Mouse (Mus musculus): Measurements from ENCODE around the gene 1810043G02Rik. TPM values are rescaled to one million over a fixed set of nuclear protein-coding genes. Genes with fewer than 3 reads are reported as not detected.
"Not testable (repeated sequence)": the region's sequence is repeated elsewhere in the genome, so short reads cannot be mapped to it uniquely, and the experiment has no call there.

Gene 1810043G02Rik
- total RNA-seq, 2 experiments from 2014 or later: 3.7 to 4.6 TPM

- intact Hi-C loops (cut with DNase I; ENCODE audit: low total_unique reads): no loop called here
- DNase-seq: no peak
These were observed 24.0 kb downstream of the 1810043G02Rik start for GRCm38 (mm10) chr10:78002316-78002715.

GRCm38 (mm10) chr10:78004479-78005100, 26.3 kb downstream of the 1810043G02Rik start:
- intact Hi-C loops (cut with DNase I; ENCODE audit: low total_unique reads): no loop called here
- no peak for DNase-seq

- intact Hi-C loops (cut with DNase I; ENCODE audit: low total_unique reads): no loop called here
- DNase-seq: no peak
These were observed 27.6 kb downstream of the 1810043G02Rik start for GRCm38 (mm10) chr10:78005791-78006438.

- DNase-seq: no peak
These were observed 28.9 kb downstream of the 1810043G02Rik start for GRCm38 (mm10) chr10:78007203-78007602.

DNA sequence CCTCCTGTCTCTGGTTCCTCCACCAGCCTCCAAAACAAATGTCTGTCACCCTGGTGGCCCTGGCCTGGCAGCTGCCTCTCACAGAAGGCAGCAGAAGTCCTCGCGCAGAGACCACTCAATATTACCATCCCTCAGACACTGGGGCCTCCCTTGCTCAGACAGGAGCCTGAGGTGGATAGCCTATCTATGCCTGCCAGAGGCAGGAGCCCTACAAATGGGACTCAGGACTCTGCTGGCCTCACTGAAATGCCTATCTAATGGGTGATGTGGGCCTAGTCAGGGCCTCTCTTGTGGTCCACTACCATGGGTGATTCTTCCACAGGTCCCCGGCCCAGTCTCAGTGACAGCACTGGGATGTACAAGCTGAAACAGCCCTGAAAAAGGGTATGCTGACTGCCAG, 29.8 kb downstream of the 1810043G02Rik start:
- intact Hi-C loops (cut with DNase I; ENCODE audit: low total_unique reads): no loop called here
- DNase-seq: no peak

More at GRCm38 (mm10) chr10:78007203-78007602, 28.9 kb downstream of the 1810043G02Rik start:
- intact Hi-C loops (cut with DNase I; ENCODE audit: low total_unique reads): no loop called here

GRCm38 (mm10) chr10:78009184-78009944, 31.0 kb downstream of the 1810043G02Rik start:
- DNase-seq: peak; percentile 96
- intact Hi-C loops (cut with DNase I; ENCODE audit: low total_unique reads): no loop called here

DNA sequence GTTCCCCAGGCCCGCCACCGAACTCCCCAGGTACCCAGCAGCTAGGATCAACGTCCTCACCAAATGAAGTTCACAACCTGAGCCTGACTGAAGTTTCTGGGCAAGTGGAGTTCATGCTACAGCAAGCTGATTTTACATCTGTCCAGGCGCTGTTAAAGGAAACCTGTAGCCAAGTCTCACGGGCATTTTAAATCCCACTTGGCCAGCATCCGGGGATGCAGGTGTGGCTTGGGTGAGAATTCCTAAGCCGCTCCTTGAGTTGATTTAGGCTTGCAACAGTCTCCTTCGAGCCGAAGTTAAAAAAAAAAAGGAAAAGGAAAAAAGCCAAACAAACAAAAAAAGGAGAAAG, 31.6 kb downstream of the 1810043G02Rik start, which contains the start of gene Pfkl:
Gene Pfkl (minus strand): TSS at position 139 of the 349 bp plus-strand sequence.
- no peak for DNase-seq
- intact Hi-C loops (cut with DNase I; ENCODE audit: low total_unique reads): no loop called here

GRCm38 (mm10) chr10:78010335-78010734, 32.0 kb downstream of the 1810043G02Rik start:
- intact Hi-C loops (cut with DNase I; ENCODE audit: low total_unique reads): no loop called here
- no peak for DNase-seq

DNA sequence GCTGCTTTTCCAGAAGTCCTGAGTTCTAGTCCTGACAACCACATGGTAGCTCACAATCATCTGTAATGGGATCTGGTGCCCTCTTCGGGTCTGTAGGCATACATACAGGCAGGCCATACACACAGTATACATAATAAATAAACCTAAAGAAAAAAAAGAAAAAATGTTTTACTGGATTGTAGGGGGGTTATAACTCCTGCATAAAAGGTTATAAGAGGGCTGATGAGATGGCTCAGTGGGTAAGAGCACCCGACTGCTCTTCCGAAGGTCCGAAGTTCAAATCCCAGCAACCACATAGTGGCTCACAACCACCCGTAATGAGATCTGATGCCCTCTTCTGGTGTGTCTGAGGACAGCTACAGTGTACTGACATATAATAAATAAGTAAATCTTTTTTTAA, 32.8 kb downstream of the 1810043G02Rik start:
- intact Hi-C loops (cut with DNase I; ENCODE audit: low total_unique reads); DNase-seq: not testable (repeated sequence)

GRCm38 (mm10) chr10:78012661-78013495, 34.6 kb downstream of the 1810043G02Rik start:
- DNase-seq: no peak
- intact Hi-C loops (cut with DNase I; ENCODE audit: low total_unique reads): no loop called here

GRCm38 (mm10) chr10:78015489-78015888, 37.2 kb downstream of the 1810043G02Rik start:
- intact Hi-C loops (cut with DNase I; ENCODE audit: low total_unique reads): no loop called here

DNA sequence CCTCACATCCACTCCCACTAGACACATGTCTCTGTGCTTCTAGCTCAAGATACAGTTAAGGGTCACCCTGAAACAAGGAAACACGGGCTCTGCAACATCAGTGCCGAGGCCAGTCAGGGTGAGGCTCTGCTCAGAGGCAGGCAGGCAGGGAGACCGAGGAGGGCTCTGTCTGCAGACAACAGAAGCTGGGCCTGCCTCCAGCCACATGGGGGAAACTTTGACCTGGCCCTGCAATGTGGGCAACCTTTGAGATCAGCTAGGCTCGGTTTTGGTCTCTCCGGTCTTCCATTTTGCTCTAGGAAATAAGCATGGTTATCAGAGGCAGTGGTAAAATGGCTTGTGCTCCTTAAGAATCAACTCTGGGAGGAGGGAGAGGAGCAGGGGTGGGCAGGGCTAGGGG, 38.0 kb downstream of the 1810043G02Rik start:
- intact Hi-C loops (cut with DNase I; ENCODE audit: low total_unique reads): no loop called here
- DNase-seq: no peak

More at GRCm38 (mm10) chr10:78015489-78015888, 37.2 kb downstream of the 1810043G02Rik start:
- no peak for DNase-seq

DNA sequence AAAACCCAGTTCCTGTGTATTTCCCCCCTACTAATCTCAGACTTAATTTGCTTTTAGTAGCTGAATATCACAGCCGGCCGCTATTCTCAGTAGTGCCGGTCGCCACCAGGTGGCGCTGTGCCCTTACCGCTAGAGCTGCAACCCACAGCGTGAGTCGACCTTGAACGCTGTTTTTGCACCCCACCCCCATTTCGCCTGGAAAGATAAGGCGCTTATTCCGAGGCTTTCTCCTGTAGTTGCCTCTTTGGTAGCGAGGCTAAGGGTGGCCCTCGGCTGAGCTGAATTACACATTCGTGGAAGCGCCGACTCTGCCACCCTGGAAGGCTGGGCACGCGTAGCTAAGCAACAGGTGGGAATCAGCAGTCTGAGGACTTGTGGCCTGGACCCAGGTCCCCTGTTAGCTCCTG, 40.5 kb downstream of the 1810043G02Rik start:
- intact Hi-C loops (cut with DNase I; ENCODE audit: low total_unique reads): no loop called here

GRCm38 (mm10) chr10:78019291-78019690, 41.0 kb downstream of the 1810043G02Rik start:
- DNase-seq: no peak
- intact Hi-C loops (cut with DNase I; ENCODE audit: low total_unique reads): no loop called here

More for the DNA sequence above, 40.5 kb downstream of the 1810043G02Rik start:
- DNase-seq: peak; percentile 78

DNA sequence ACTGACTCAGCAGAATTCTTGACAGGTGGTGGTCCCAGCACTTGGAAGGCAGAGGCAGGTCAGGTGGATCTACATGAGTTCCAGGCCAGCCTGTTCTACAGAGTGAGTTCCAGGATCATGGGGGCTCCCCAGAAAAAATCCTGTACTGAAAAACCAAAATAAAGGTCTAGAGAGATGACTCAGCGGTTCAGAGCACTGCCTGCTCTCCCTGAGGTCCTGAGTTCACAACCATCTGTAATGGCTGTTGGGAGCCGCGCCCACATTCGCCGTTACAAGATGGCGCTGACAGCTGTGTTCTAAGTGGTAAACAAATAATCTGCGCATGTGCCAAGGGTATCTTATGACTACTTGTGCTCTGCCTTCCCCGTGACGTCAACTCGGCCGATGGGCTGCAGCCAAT, 41.7 kb downstream of the 1810043G02Rik start:
- intact Hi-C loops (cut with DNase I; ENCODE audit: low total_unique reads); DNase-seq: not testable (repeated sequence)

DNA sequence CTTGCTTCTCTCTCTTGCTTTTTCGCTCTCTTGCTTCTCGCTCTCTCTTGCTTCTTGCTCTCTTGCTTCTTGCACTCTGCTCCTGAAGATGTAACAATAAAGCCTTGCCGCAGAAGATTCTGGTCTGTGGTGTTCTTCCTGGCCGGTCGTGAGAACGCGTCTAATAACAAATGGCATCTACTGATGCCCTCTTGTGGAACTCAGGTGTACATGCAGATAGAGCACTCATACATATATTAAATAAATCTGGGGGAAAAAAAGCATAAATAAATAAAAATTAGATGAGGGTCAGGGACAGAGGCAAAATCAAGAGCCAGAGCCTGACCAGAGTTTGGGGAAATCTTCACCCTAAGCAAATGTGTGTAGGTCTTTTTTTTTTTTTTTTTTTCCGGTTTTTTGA, 47.1 kb downstream of the 1810043G02Rik start:
- not testable (repeated sequence) for DNase-seq
- intact Hi-C loops (cut with DNase I; ENCODE audit: low total_unique reads): loop anchor here (5.0 kb wide), 1 partner anchor 137 kb away; no protein-coding TSS in a partner anchor

- intact Hi-C loops (cut with DNase I; ENCODE audit: low total_unique reads): loop anchor here (5.0 kb wide), 1 partner anchor 134 kb away; no protein-coding TSS in a partner anchor
- peak; percentile 61 for DNase-seq
These were observed 49.8 kb downstream of the 1810043G02Rik start for GRCm38 (mm10) chr10:78028129-78028528.

DNA sequence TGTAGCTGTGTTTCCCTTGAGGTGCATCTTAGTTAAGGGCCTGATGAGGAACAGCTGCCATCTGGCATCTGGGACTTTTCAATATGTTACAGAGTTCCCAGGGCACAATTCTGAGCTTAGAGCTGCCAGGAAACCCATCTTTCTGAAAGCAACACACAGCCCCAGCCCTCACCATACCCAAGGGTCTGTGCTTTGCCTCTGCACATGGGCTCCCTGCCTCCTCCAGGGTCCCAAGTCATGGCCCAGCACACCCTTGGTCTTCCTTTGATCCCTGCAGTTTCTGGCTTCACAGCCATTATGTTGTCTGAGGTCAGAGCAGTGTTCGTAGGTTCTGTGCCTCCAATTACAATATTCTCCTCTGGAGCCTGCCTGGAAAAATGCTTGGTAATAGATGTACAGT, 50.8 kb downstream of the 1810043G02Rik start:
- no peak for DNase-seq
- intact Hi-C loops (cut with DNase I; ENCODE audit: low total_unique reads): loop anchor here (5.0 kb wide), 1 partner anchor 133 kb away; no protein-coding TSS in a partner anchor

GRCm38 (mm10) chr10:78031987-78032386, 53.7 kb downstream of the 1810043G02Rik start:
- DNase-seq: no peak
- intact Hi-C loops (cut with DNase I; ENCODE audit: low total_unique reads): no loop called here
